Mouse (Mus musculus) macrophage (primary cell): Measurements from ENCODE around the gene Usp6nl. TPM values are rescaled to one million over a fixed set of nuclear protein-coding genes. Genes with fewer than 3 reads are reported as not detected.

Experiments used
- H3K27ac ChIP-seq: fragments of 350-480 bp; formaldehyde crosslinking; 2 replicates; pipeline ENCODE4 v1.9.0; 2021
- H3K36me3 ChIP-seq: fragments of 350-480 bp; formaldehyde crosslinking; 2 replicates; pipeline ENCODE4 v1.9.0; 2021; ENCODE audit errors: inconsistent target
- H3K4me3 ChIP-seq: fragments of 350-480 bp; formaldehyde crosslinking; 2 replicates; pipeline ENCODE4 v1.9.0; 2021; ENCODE audit errors: inconsistent target
- H3K79me2 ChIP-seq: fragments of 350-480 bp; formaldehyde crosslinking; 2 replicates; pipeline ENCODE4 v1.9.0; 2021; ENCODE audit errors: inconsistent target
- WGBS: methylation state at CpG from one replicate; pipeline ENCODE4 v1.1.7; 2026; ENCODE audit warnings: inconsistent platforms; ENCODE audit not compliant: missing documents; 5-methylcytosine and 5-hydroxymethylcytosine counted together
- polyA plus RNA-seq: library from polyadenylated mRNA; stranded (reverse); fragments of 250-400 nt; gene quantifications from 3 replicates; pipeline ENCODE4 v1.2.4, GENCODE M21; 2018; ENCODE audit warnings: inconsistent platforms

Usp6nl gene
- polyA plus RNA-seq, 1 experiment from 2014 or later: 4.8 TPM

DNA sequence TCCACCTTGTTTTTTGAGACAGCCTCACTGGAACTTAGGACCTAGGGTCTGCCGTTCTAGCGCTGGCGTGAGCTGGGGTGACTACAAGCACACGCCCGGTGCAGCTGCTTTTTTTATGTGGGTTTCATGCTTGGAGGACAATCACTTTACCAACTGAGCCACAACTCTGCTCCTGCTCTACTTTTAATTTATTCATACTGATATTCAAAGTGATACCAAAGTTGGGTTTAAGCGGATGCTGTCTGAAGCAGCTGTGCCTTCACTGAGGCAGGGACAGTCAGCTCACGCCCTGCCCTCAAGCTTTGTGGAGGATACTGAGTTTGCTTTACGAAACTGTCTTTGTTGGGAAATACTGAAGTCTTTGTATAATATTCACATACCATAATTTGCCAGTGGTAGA lies 53.6 kb downstream of the Usp6nl start:
- Histone ChIP-seq H3K36me3 (no peaks in the 10 kb centered on the region), H3K79me2 (no peaks in the 10 kb centered on the region; the same call in 1 of the 2 replicates), H3K27ac (no peak overlapping the region), H3K4me3 (no peak overlapping the region)
- 96% methylated on average over 8 of the region's 8 CpGs for WGBS

DNA sequence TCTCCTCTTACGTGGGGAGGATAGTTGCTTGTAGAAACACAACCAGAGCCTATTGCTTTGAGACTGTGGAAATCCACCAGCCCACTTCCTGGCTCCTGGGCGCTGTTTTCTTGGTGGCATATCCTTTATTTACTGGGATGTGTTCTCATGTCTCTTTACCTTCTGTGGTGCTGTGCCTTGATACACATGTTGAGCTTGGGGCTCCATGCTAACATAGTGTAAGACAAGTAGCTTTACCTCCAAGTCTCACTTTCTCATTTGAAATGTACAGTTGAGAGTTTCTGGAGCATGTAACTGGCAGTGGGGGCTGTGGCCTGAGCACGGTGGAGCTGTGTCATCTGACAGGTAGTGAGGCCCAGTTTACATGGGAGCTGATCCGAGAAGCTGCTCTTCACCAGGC lies 54.5 kb downstream of the Usp6nl start:
- H3K27ac ChIP-seq: no peak overlapping the region
- no peaks in the 10 kb centered on the region; the same call in 1 of the 2 replicates for H3K79me2 ChIP-seq
- 88% methylated on average over 4 of the region's 4 CpGs for WGBS
- no peak overlapping the region for H3K4me3 ChIP-seq
- no peaks in the 10 kb centered on the region for H3K36me3 ChIP-seq

DNA sequence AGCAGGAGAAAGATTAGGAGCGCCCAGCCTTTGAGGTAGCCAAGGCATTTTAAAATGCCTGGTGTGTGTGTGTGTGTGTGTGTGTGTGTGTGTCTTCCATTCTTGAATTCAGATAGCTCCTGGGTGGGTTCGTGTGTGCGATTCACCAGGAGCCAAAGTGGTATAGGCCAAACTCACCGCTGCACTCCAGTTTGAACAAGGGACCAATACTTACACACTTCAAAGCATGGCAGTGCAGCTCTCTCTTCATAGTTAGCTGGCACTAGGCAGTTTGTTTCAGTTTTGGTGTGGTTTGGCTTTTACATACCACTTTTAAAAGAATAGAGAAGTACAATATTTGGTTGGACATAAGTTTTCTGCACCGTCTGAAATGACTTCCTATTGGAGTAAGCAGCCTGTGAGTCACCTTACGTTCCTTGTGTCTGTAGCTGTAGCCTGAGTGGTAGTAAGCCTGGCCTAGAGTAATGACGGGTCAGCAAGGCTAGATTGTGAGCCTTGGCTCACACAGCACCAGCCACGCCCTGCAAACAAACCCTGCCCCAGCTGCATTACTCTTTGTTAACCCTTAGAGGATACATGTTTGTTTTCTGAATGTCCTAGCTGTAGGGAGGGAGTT lies 56.2 kb downstream of the Usp6nl start:
- no peak overlapping the region for H3K4me3 ChIP-seq
- peak overlapping the region; percentile 36 for H3K27ac ChIP-seq
- WGBS: 27% methylated on average over 8 of the region's 8 CpGs
- no peaks in the 10 kb centered on the region for H3K36me3 ChIP-seq
- H3K79me2 ChIP-seq: no peaks in the 10 kb centered on the region; the same call in 1 of the 2 replicates

DNA sequence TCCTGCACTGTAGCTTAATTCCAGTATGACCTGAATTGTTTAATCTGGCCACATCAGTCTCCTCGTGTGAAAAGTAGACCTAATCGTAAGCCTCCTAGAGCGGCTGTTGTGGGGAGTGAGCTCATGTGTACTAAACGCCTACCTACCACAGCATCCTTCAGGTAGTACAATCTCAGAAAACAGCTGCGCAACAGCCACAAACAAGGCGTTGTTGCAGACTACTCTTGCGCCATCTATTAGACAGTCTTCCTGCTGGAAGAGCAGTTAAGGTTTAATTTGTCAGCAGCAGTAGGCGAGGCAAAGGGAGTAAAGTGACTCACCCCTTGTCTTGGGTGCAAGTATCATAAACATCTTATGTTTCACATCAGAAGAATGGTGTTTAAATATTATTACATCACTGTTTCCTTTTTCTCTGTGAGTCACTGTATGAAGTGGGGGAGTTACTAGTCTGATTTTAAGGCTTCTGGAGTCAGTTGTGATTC lies 57.3 kb downstream of the Usp6nl start:
- H3K36me3 ChIP-seq: no peaks in the 10 kb centered on the region

DNA sequence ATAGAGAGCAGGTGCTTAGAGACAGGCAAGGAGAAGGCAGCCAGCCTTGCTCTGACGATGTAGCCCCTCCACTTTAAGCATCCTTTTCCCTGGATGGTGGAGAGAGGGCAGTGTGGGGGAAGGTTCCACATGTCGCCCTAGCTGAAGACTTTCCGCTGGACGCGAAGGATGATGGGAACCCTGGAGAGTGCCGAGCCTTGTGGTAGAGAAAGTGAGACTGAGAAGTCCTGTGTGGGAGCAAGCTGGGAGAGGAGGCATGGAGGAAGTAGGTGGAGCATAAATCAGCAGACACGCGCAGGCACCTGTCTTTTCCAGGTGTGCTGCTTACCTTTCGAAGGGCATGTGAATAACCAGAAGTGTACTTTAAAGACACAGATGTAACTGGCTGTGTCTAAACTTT lies 57.9 kb downstream of the Usp6nl start:
- no peak overlapping the region for H3K27ac ChIP-seq
- H3K4me3 ChIP-seq: no peak overlapping the region
- no peaks in the 10 kb centered on the region; the same call in 1 of the 2 replicates for H3K79me2 ChIP-seq
- H3K36me3 ChIP-seq: no peaks in the 10 kb centered on the region
- WGBS: 88% methylated on average over 9 of the region's 9 CpGs

More for the DNA sequence above, 57.3 kb downstream of the Usp6nl start:
- H3K79me2 ChIP-seq: no peaks in the 10 kb centered on the region; the same call in 1 of the 2 replicates
- H3K27ac ChIP-seq: no peak overlapping the region
- 47% methylated on average over 8 of the region's 8 CpGs for WGBS
- no peak overlapping the region for H3K4me3 ChIP-seq

DNA sequence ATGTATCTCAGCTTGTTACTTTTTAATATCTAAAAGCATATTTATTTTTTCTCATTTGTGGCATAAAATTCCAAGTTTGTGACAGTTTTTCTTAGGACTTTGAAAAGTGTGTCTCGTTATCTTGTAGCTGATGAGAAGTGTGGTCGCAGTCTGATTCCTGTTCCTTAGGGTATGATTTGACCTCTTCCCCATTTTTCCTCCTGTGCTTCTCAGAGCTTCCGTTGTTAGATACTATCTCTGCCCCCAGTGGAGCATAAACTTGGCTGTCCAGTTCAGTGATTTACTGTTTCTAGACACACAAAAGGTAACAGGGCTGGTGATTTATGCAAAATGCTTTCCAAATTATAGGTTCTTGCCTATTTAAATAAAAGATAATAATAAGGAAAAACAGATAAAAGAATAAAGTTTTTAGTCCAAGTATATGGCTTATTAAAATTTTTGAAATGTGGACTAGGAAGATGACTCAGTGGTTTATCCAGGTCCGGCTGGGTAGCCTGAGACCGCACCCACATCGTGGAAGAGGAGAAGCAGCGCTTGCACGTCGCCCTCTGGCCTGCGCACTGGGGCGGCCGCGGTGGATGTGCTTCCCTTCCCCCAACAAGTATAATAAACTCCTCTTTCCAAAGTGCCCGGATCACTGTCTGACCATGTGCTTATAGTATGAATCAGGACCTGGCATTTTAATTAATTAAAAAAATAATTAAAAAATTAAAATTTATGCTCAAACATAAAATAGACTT lies 62.1 kb downstream of the Usp6nl start:
- H3K79me2 ChIP-seq: no peaks in the 10 kb centered on the region
- H3K36me3 ChIP-seq: no peaks in the 10 kb centered on the region
- 42% methylated on average over 9 of the region's 14 CpGs for WGBS
- no peak overlapping the region for H3K27ac ChIP-seq
- no peak overlapping the region for H3K4me3 ChIP-seq

DNA sequence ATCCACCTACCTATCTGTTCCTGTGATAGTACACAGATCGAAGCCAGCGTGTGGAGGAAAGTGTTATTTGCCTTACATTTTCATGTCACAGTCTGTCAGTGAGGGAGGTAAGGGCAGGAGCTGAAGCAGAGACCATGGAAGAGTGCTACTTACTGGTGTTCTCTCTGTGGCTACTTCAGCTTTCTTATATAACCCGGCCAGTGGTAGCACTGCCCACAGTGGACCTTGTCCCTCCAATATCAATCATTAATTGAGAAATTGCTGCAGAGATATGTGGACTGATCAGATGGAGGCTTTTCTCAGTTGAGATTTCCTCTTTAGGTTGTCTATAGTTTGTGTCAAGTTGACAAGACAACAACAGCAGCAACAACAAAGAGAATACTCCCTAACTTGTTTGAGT lies 66.7 kb downstream of the Usp6nl start:
- H3K27ac ChIP-seq: no peak overlapping the region
- 100% methylated on average over 1 of the region's 3 CpGs for WGBS
- no peak overlapping the region for H3K4me3 ChIP-seq
- no peaks in the 10 kb centered on the region for H3K79me2 ChIP-seq
- no peaks in the 10 kb centered on the region for H3K36me3 ChIP-seq

DNA sequence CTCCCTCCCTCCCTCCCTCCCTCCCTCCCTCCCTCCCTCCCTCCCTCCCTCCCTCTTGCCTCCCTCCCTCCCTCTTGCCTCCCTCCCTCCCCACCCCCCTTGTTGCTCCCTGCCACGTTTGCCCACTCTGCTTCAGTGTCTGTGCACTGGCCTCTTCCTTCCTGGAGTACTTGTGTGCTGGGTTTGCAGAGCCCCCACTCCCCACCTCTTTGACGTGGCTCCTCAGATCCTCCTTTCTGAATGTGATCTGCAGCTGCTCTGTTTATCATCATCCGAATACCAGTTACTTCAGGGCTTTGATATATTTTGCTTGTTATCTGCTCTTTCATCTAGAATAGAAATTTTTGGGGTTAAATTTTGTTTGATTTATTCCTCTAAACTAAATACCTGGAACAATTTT lies 68.8 kb downstream of the Usp6nl start:
- 61% methylated on average over 3 of the region's 3 CpGs for WGBS
- no peak overlapping the region for H3K4me3 ChIP-seq
- no peaks in the 10 kb centered on the region for H3K36me3 ChIP-seq

DNA sequence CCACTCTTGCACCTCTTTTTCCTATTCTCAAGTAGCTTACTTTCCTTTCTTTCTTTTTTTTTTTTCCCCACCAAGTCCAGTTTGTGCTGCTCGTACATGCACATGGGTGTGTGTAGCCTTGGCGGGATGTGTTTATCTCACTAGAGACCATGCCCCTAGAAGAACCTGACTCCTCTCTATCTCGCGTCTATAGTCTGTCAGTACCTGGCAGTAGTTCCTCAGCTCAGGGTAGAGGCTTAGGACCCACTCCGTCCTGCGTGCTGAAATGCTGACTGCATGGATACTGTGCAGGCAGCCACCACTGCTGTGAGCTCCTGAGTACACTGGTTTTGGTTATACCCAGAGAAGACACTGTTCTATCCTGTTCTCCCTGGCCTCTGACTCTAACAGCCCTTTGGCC lies 69.5 kb downstream of the Usp6nl start:
- 95% methylated on average over 6 of the region's 6 CpGs for WGBS
- H3K36me3 ChIP-seq: no peaks in the 10 kb centered on the region
- no peak overlapping the region for H3K4me3 ChIP-seq
- H3K79me2 ChIP-seq: no peaks in the 10 kb centered on the region
- no peak overlapping the region for H3K27ac ChIP-seq

More for the DNA sequence above, 68.8 kb downstream of the Usp6nl start:
- H3K27ac ChIP-seq: no peak overlapping the region
- H3K79me2 ChIP-seq: no peaks in the 10 kb centered on the region

DNA sequence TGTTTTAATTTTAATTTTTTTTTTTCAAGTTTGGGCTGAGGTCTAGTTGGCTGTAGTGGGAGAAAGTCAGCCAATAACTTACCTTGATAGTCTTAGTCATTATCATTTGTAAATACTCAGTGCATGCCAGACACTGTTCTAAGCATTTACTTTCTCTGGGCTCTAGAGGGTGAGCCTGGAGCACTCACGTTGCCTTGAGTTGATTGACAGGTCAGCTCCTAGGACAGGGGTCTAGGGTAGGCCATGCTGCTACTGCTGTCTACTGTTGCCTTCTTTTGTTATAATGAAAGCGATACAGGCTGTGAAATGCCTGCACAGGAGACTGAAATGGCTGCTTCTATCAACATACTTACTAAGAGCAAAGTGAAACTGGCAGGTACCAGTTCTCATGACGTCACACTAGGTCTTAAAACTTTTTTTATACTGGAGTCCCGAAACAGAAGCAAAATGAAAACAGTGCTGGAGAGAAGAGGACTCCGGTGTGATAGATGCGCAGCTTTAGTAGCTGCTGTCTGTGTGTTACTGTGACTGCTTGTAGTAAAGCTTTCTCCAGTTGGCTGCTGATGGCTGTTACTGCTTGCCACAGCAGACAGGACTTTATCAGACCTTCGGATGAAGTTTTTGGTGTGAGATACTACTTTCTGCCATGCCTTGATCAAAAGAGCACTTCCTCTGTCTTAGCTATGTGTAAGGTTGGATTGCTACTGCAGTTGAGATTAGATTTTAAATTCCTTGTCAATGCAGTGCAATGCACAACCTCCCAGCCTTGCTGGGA lies 73.6 kb downstream of the Usp6nl start:
- Histone ChIP-seq H3K36me3 (no peaks in the 10 kb centered on the region), H3K79me2 (no peaks in the 10 kb centered on the region), H3K27ac (no peak overlapping the region), H3K4me3 (no peak overlapping the region)
- 73% methylated on average over 7 of the region's 7 CpGs for WGBS

DNA sequence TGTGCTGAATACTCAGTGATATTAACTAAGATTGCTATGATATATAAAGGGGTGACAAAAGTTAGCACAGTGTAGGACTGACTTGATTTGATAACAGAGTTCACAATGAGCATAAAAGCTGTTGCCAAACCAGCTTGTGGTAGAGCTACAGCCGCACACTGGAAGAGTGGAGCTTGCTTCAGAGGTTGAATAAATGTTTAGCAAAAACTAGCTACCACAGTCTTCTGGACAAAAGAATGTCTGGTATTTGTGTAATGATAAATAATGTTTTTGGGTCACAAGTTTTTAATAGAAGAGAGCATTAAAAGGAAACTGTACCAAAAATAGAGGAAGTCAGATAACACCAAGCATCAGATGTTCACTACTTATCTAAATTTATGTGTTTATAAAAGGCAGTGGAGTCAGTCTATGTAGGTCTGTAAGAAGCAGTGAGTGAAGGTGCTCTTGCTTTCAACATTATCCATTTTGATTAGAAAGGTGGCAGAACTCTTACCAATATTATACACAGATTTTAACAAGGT lies 74.2 kb downstream of the Usp6nl start:
- Histone ChIP-seq H3K79me2 (no peaks in the 10 kb centered on the region), H3K36me3 (no peaks in the 10 kb centered on the region), H3K4me3 (no peak overlapping the region), H3K27ac (no peak overlapping the region)
- 78% methylated on average over 1 of the region's 1 CpGs for WGBS

DNA sequence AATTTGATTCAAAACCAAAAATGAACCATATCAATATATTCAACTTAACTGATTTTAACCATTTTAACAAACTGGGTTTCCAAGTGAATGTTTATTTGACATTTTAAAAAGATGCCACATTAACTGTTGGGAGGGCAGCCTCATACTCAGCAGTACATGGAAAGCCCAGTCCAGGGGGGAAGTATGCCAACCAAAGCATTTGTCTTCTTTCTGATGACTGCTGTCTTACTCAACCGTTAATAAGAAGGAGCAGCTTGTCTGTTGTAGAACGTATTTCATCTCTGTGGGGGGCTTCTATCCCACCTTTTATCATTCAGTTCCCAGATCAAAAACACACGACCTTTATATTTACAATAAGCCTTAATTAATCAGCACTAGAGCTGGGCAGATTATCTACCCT lies 74.7 kb downstream of the Usp6nl start:
- H3K4me3 ChIP-seq: no peak overlapping the region
- 62% methylated on average over 3 of the region's 3 CpGs for WGBS
- H3K79me2 ChIP-seq: no peaks in the 10 kb centered on the region
- H3K36me3 ChIP-seq: no peaks in the 10 kb centered on the region
- no peak overlapping the region for H3K27ac ChIP-seq

DNA sequence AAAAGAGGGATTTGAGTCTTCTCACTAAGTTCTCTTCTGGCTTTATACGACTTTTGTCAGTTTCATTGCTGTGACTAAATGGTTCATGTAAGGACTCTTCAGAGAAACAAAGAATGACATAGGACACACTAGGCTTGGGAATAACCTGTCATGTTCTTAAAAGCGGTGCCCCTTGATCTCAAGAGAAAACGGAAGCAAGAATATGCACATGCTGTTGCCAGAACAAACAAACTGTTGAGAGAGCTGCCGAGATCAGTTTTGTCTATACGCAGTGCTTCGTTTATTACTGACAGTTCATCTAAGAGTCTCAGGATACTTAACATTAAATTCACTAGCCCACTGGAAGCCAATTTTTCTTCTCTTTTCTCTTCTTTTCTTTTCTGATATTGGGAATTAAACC lies 76.4 kb downstream of the Usp6nl start:
- no peak overlapping the region for H3K27ac ChIP-seq
- H3K4me3 ChIP-seq: no peak overlapping the region
- no peaks in the 10 kb centered on the region for H3K36me3 ChIP-seq
- 92% methylated on average over 6 of the region's 6 CpGs for WGBS
- H3K79me2 ChIP-seq: no peaks in the 10 kb centered on the region

DNA sequence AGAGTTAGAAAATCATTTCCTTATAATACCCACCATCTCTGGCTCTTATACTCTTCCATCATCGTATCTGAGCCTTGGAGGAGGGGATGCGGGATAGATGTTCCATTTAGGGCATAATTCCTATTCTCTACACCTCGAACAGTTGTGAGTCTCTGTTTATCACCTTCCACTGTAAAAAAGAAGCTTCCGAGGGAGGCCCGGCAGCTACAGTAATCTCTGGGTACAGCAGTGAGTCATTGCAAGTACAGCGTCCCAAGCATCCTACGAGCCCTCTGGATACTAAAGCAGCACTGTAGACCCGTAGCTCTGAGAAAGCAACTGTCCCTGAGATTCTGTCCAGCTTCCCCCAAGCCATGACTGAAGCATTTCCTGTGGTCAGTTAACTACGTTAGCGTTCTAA lies 78.6 kb downstream of the Usp6nl start:
- H3K27ac ChIP-seq: no peak overlapping the region
- no peaks in the 10 kb centered on the region for H3K36me3 ChIP-seq
- H3K4me3 ChIP-seq: no peak overlapping the region
- 96% methylated on average over 10 of the region's 10 CpGs for WGBS
- H3K79me2 ChIP-seq: no peaks in the 10 kb centered on the region

DNA sequence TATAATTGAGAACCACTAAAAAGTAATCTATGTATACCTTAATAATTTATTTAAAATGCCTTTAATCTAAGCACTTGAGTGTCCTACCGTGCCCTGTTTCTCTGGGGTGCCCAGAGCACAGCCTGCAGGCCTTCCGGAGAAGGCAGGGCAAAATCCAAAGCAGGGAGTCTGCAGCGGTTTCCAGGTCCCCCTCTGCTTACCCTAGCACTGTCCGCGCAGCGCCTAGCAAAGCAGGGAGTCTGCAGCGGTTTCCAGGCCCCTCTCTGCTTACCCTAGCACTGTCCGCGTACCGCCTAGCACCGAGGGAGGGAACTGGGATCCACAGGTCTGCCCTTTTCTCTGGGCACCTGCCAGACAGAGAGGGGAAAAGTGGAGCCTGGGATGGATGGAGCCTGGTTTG lies 80.9 kb downstream of the Usp6nl start:
- Histone ChIP-seq H3K36me3 (no peaks in the 10 kb centered on the region), H3K27ac (no peak overlapping the region), H3K4me3 (no peak overlapping the region), H3K79me2 (no peaks in the 10 kb centered on the region)
- WGBS: 95% methylated on average over 9 of the region's 11 CpGs
